Mouse (Mus musculus) kidney, embryonic 14.5 days (tissue): ENCODE data around the gene Wscd1. TPM values are rescaled to one million over a fixed set of nuclear protein-coding genes. Genes with fewer than 3 reads are reported as not detected.

Experiments used
- ATAC-seq: fragments of 200-750 bp; cut with Nextera tagmentation; 2 replicates; pipeline ENCODE4 v1.8.0; 2017; ENCODE audit warnings: moderate number of reproducible peaks, mild to moderate bottlenecking, moderate TSS enrichment, moderate library complexity; ENCODE audit not compliant: low FRiP score, low TSS enrichment
- H3K27ac ChIP-seq: fragments of 300-500 bp; sonication (generic); 2 replicates; pipeline ENCODE4 v1.5.1; 2014; ENCODE audit warnings: low read depth, mild to moderate bottlenecking, low read length, moderate library complexity, mixed read lengths
- H3K27me3 ChIP-seq: fragments of 300-500 bp; sonication (generic); 2 replicates; pipeline ENCODE4 v1.6.1; 2014; ENCODE audit warnings: mild to moderate bottlenecking, low read length; ENCODE audit not compliant: control insufficient read depth, insufficient read depth
- H3K36me3 ChIP-seq: fragments of 300-500 bp; sonication (generic); 2 replicates; pipeline ENCODE4 v1.6.1; 2014; ENCODE audit warnings: low read length, mixed read lengths; ENCODE audit not compliant: control insufficient read depth, insufficient read depth
- H3K4me1 ChIP-seq: fragments of 300-500 bp; sonication (generic); 2 replicates; pipeline ENCODE4 v1.6.1; 2014; ENCODE audit warnings: low read length, mixed read lengths; ENCODE audit not compliant: control insufficient read depth, insufficient read depth
- H3K4me2 ChIP-seq: fragments of 300-500 bp; sonication (generic); replicated peaks from 2 replicates; pipeline ENCODE4 v1.6.1; 2014; ENCODE audit warnings: low read depth, mild to moderate bottlenecking, low read length
- H3K4me3 ChIP-seq: fragments of 300-500 bp; sonication (generic); 2 replicates; pipeline ENCODE4 v1.5.1; 2014; ENCODE audit warnings: mild to moderate bottlenecking, low read length
- H3K9ac ChIP-seq: fragments of 300-500 bp; sonication (generic); 2 replicates; pipeline ENCODE4 v1.6.1; 2014; ENCODE audit warnings: low read depth, mild to moderate bottlenecking, low read length, moderate library complexity
- H3K9me3 ChIP-seq: fragments of 300-500 bp; sonication (generic); 2 replicates; pipeline ENCODE4 v1.6.1; 2016; ENCODE audit warnings: low read length; ENCODE audit not compliant: control insufficient read depth
- WGBS: fragments of 180-500 bp; shearing (Covaris S2); extraction: QIAGEN DNeasy Blood & Tissue Kit; methylation state at CpG from one replicate; pipeline ENCODE4 v1.1.7; 2014; 5-methylcytosine and 5-hydroxymethylcytosine counted together
- polyA plus RNA-seq: library from polyadenylated mRNA; unstranded; fragments of >200 nt; fragmentation: Nextera tagmentation; extraction: Ambion mirVana; gene quantifications from 2 replicates; pipeline ENCODE4 v1.2.1, GENCODE M21; 2014

Wscd1 gene
- 5.6 and 7.8 TPM in 2 replicates for polyA plus RNA-seq

DNA sequence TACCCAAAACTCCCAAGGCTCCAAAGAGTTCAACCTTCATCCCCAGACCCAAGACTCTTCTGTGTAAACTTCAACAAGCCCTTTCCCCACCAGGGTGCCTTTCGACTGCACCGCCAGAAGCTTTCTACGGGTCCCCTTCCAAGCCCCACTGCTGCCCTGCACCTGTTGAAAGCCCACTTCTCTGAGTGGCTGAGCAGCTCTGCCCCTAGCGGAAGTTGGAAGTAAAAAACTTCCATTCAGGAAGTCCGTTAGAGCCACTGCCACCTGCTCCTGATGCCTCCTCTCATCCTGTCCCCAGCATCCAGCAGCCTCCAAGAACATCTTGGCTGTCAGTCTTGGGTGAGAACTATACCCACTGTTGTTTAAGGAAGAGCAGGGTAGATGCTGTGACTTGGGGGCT lies at the start of gene Wscd1:
Wscd1 (plus strand) TSS at position 250 of the 400 bp plus-strand sequence.
- peak within 1 kb of the TSS; percentile 42; the same call in 1 of the 2 replicates for H3K9ac ChIP-seq
- no peaks in the 10 kb centered on the region for H3K9me3 ChIP-seq
- no peaks in the 10 kb centered on the region for H3K36me3 ChIP-seq
- H3K27me3 ChIP-seq = peaks cover 29% of the 10 kb centered on the region
- no peak within 1 kb of the TSS for H3K27ac ChIP-seq
- H3K4me3 ChIP-seq = peak within 1 kb of the TSS; percentile 50
- whole genome bisulfite sequencing = 8% methylated on average over 5 of the region's 5 CpGs
- ATAC-seq = no peak
- peak within 1 kb of the TSS; percentile 83 for H3K4me2 ChIP-seq
- H3K4me1 ChIP-seq = 0 out of 2 replicates have a peak, but pooled peaks cover 3% of the 10 kb centered on the region

DNA sequence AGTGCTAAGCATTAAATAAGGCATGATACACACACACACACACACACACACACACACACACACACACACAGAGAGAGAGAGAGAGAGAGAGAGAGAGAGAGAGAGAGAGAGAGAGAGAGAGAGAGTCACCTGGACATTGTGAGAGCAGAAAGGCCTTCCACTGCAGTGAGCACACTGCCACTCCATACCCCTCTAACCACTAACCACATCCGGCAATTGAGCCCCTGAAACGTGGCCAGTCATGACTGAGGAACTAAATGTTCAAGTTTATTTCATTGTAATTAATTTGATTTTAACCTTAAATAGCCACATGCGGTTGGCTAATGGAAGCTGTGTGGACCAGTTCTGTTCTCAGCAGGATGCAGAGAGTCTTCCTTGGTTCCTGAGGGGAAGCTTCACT lies 21.7 kb upstream of the Wscd1 start:
- H3K4me1 ChIP-seq = no peaks in the 10 kb centered on the region
- no peaks in the 10 kb centered on the region for H3K27me3 ChIP-seq
- WGBS = 90% methylated on average over 3 of the region's 3 CpGs
- H3K9ac ChIP-seq = no peak overlapping the region
- H3K4me3 ChIP-seq = no peak overlapping the region
- H3K27ac ChIP-seq = no peak overlapping the region
- H3K9me3 ChIP-seq = no peaks in the 10 kb centered on the region
- H3K36me3 ChIP-seq = no peaks in the 10 kb centered on the region
- no peak overlapping the region for H3K4me2 ChIP-seq
- no peak for ATAC-seq

- Histone ChIP-seq H3K27me3 (no peaks in the 10 kb centered on the region), H3K27ac (no peak overlapping the region), H3K4me3 (no peak overlapping the region), H3K36me3 (no peaks in the 10 kb centered on the region), H3K4me2 (no peak overlapping the region), H3K4me1 (no peaks in the 10 kb centered on the region), H3K9me3 (no peaks in the 10 kb centered on the region), H3K9ac (no peak overlapping the region)
- ATAC-seq = no peak
- 84% methylated on average over 3 of the region's 3 CpGs for WGBS
Measured at GRCm38 (mm10) chr11:71729287-71729686, 20.4 kb upstream of the Wscd1 start.

- no peak for ATAC-seq
- Histone ChIP-seq H3K9me3 (no peaks in the 10 kb centered on the region), H3K36me3 (no peaks in the 10 kb centered on the region), H3K4me1 (no peaks in the 10 kb centered on the region), H3K4me3 (no peak overlapping the region), H3K4me2 (no peak overlapping the region), H3K27me3 (no peaks in the 10 kb centered on the region; the same call in 1 of the 2 replicates), H3K27ac (no peak overlapping the region), H3K9ac (no peak overlapping the region)
- 48% methylated on average over 4 of the region's 4 CpGs for WGBS
Measured at GRCm38 (mm10) chr11:71733771-71734170, 15.9 kb upstream of the Wscd1 start.

DNA sequence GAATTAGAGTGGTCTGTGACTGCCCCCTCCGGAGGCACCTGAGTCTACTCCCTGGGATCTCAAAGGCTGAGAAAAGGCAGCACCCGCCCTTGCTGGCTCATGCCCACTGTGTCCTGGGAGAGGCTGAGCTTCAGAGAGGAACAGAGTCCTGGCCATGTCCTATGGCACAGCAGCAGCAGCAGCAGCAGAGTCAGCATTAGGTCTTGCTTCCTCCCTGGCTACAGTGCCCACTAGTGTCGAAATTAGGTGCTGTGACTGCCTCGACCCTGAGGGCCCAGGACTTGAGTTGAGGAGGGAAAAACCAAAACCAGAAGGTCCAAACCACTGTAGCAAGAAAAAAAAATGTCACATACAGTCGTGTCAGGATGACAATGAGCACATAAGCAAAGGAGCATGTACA lies 12.6 kb upstream of the Wscd1 start:
- H3K36me3 ChIP-seq = no peaks in the 10 kb centered on the region
- no peaks in the 10 kb centered on the region for H3K9me3 ChIP-seq
- no peak overlapping the region for H3K4me3 ChIP-seq
- ATAC-seq = peak; percentile 49; the same call in 1 of the 2 replicates
- H3K9ac ChIP-seq = no peak overlapping the region
- H3K27me3 ChIP-seq = no peaks in the 10 kb centered on the region; the same call in none of the 2 replicates
- WGBS = 30% methylated on average over 5 of the region's 5 CpGs
- no peaks in the 10 kb centered on the region for H3K4me1 ChIP-seq
- no peak overlapping the region for H3K27ac ChIP-seq
- H3K4me2 ChIP-seq = no peak overlapping the region

DNA sequence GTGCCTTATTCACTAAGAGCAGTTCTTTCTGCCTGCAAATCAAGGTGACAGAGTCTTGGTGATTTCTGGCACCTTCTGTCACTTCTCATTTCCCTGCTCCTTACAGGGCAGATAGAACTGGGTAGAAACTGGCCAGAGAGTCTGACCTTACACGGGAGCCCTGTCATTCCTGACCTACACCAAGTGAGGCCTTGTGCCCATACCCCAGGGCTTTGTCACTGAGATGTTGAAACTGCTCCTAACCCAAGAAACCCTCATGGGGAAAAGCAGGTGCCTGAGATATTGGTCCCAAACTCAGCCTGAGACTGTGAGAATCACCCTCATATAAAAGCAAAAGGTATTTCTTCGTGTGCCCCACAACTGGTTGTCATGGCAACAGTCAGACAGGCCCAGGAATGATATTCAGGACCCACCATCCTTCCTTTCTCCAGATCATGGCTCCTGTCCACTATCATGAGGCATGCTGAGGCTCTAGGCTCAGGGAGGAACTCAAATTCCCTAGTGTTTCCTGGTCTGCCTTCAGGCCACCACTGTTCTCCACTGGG lies 11.1 kb upstream of the Wscd1 start:
- H3K4me3 ChIP-seq = no peak overlapping the region
- no peaks in the 10 kb centered on the region; the same call in none of the 2 replicates for H3K27me3 ChIP-seq
- H3K36me3 ChIP-seq = no peaks in the 10 kb centered on the region
- ATAC-seq = no peak
- H3K4me1 ChIP-seq = no peaks in the 10 kb centered on the region
- WGBS = 63% methylated on average over 2 of the region's 2 CpGs
- no peaks in the 10 kb centered on the region for H3K9me3 ChIP-seq
- no peak overlapping the region for H3K9ac ChIP-seq
- H3K4me2 ChIP-seq = no peak overlapping the region
- H3K27ac ChIP-seq = no peak overlapping the region

GRCm38 (mm10) chr11:71745875-71746274 lies 3.8 kb upstream of the Wscd1 start:
- peaks cover 6% of the 10 kb centered on the region for H3K27me3 ChIP-seq
- no peaks in the 10 kb centered on the region for H3K36me3 ChIP-seq
- WGBS = 86% methylated on average over 3 of the region's 3 CpGs
- ATAC-seq = no peak
- no peak overlapping the region for H3K9ac ChIP-seq
- H3K4me3 ChIP-seq = no peak overlapping the region
- no peak overlapping the region for H3K27ac ChIP-seq
- no peaks in the 10 kb centered on the region for H3K9me3 ChIP-seq
- no peaks in the 10 kb centered on the region for H3K4me1 ChIP-seq
- no peak overlapping the region for H3K4me2 ChIP-seq

GRCm38 (mm10) chr11:71747719-71748118 lies 2.0 kb upstream of the Wscd1 start:
- H3K9ac ChIP-seq = no peak overlapping the region
- H3K4me2 ChIP-seq = no peak overlapping the region
- no peak overlapping the region for H3K4me3 ChIP-seq
- no peaks in the 10 kb centered on the region for H3K36me3 ChIP-seq
- 68% methylated on average over 7 of the region's 7 CpGs for WGBS
- H3K27ac ChIP-seq = no peak overlapping the region
- no peak for ATAC-seq
- H3K27me3 ChIP-seq = peaks cover 24% of the 10 kb centered on the region
- H3K9me3 ChIP-seq = no peaks in the 10 kb centered on the region
- H3K4me1 ChIP-seq = 0 out of 2 replicates have a peak, but pooled peaks cover 3% of the 10 kb centered on the region

DNA sequence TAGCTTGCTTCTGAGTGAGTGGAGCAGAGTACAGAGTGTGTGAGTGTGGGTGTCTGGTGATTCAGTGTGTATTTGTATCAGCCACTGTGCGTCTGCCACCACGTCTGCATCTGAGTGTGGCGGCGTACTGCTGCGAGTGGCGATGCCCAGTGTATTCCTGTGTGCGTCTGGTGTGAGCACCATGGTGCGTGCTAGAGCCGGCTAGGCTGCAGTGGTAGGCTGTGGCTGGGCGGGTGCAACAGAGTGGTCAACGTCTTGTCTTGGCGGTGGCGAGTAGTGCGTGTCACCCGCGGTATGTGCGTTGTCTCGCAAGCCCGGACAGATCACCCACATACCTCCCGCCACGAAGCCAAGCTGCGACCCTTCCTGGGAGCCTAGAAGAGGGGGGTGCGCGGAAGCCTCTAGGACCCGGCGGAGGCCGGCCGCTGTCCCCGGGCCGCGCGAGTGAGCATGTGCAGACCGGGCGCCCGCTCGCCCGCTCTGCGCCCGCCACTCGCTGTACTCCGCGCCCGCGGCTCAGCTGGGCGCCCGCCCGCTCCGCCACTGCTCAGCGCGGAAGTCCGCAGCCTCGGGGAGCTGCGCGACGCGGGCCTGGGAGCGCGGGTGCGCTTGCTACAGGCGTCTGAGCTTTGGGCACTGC lies 934 bp downstream of the Wscd1 start:
- Histone ChIP-seq H3K9me3 (no peaks in the 10 kb centered on the region), H3K9ac (peak overlapping the region; percentile 42), H3K4me3 (peak overlapping the region; percentile 50), H3K4me1 (0 out of 2 replicates have a peak, but pooled peaks cover 3% of the 10 kb centered on the region), H3K36me3 (no peaks in the 10 kb centered on the region), H3K4me2 (peak overlapping the region; percentile 83), H3K27ac (no peak overlapping the region), H3K27me3 (peaks cover 29% of the 10 kb centered on the region)
- peak; percentile 80 for ATAC-seq
- WGBS = 3% methylated on average over 43 of the region's 60 CpGs
